Mouse (Mus musculus) testis, adult 2 months (tissue): ENCODE measurements at regions not wholly inside any gene's neighbourhood (a gene's known extent, or its start where the extent isn't known, plus 50 kb on each side); places are given as distances from the start of the nearest gene placed in this dataset.

Experiments used
- CTCF ChIP-seq: fragments of 200-500 bp; IDR thresholded peaks from 2 replicates; pipeline ENCODE4 v1.5.1; 2012; ENCODE audit warnings: low read depth, mild to moderate bottlenecking, inconsistent platforms, low read length, moderate library complexity; ENCODE audit not compliant: control insufficient read depth, insufficient read depth, insufficient replicate concordance
- POLR2A ChIP-seq: fragments of 200-500 bp; IDR thresholded peaks from 2 replicates; pipeline ENCODE4 v1.6.1; 2012; ENCODE audit warnings: low read depth, mild to moderate bottlenecking, inconsistent platforms, low read length, moderate library complexity; ENCODE audit not compliant: control insufficient read depth

DNA sequence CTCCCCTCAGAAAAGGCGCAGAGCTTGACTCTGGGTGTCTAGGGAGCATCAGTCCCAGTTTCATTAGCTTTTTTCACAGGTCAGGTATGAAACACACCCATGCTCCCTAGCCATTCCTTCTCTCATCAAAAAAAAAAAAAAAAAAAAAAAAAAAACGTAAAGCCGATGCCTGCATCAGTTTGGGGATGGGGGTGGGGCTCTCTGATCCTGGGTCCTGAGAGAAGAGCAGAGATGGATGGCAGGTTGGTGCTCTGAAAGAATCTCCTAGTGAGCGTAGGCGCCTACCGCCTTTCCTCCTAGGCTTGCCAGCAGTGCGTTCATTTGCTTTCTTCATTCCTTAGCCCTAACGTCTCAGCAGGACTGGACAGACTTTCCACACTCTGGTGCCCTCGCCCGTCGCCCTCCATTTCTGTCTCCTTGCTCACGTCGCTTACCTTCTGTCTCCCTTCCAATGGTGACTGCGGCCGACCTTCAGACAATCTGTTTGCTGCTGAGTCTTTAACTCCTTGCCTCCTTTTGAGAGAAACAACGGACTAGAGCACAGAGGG, 267.5 kb downstream of the Agtpbp1 start:
- TF ChIP-seq CTCF (no peak), POLR2A (no peak)
